Mouse (Mus musculus): Measurements from ENCODE around the gene Lgals9. TPM values are rescaled to one million over a fixed set of nuclear protein-coding genes. Genes with fewer than 3 reads are reported as not detected.

The Lgals9 gene
- polyA plus RNA-seq, 1 experiment from 2014 or later, result 52.9 TPM

DNA sequence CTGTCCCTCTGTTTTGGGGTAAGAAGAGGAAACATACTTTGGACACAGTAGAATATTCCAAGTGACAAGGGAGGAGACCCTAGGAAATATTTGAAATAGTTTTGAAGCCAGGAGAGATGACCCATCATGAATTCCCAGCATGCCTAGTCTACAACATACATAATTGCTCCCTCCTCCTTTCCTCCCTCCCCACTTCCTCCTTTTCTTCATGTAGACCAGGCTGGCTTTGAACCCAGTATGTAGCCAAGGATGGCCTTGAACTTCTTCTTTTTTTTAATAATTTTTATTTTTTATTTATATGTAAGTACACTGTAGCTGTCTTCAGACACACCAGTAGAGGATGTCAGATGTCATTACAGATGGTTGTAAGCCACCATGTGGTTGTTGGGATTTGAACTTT, 759 bp upstream of the Lgals9 start:
- Histone ChIP-seq H3K36me3 (ENCODE audit: control insufficient read depth, insufficient read depth, low read length) (no peaks in the 10 kb centered on the region), H3K4me3 (ENCODE audit: low read depth, low read length) (no peak overlapping the region), H3K27ac (ENCODE audit: low read depth) (no peak overlapping the region), H3K4me1 (replicated peaks; ENCODE audit: control insufficient read depth, insufficient read depth, low read length) (0 out of 2 replicates have a peak, but pooled peaks cover 8% of the 10 kb centered on the region), H3K27me3 (replicated peaks; ENCODE audit: control insufficient read depth, insufficient read depth, low read length) (no peaks in the 10 kb centered on the region), H3K9me3 (ENCODE audit: control insufficient read depth, low read length) (no peaks in the 10 kb centered on the region; the same call in 1 of the 2 replicates), H3K9ac (ENCODE audit: low read length) (no peak overlapping the region), H3K4me2 (ENCODE audit: low read length) (no peak overlapping the region)
- ATAC-seq (replicated peaks; ENCODE audit: low FRiP score, low TSS enrichment, low read depth), result no peak
- no peak for DNase-seq (ENCODE audit: low spot score)

DNA sequence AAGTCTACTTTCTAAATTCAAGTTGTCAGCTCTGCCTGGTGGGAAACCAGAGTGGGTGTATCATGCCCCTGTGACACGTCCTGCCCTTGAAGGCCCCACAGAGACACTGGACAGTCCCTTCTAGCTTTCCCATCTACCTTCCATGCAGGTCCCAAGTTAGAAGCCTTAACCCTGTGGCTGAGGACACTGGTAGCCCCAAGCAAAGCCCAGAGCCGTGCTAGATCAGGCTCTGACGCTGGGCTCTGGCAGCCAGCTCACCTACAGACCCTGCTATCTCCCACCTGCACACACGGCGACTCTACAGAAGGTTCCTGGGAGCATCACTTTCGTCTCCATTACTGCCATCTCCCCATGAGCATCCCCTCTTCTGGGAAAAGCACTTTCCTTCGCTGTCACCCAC, 1.2 kb downstream of the Lgals9 start:
- no peak overlapping the region for H3K27ac ChIP-seq (ENCODE audit: low read depth)
- no peak for ATAC-seq (replicated peaks; ENCODE audit: low FRiP score, low TSS enrichment, low read depth)
- peak overlapping the region; percentile 36 for H3K4me2 ChIP-seq (ENCODE audit: low read length)
- H3K9me3 ChIP-seq (ENCODE audit: control insufficient read depth, low read length), result no peaks in the 10 kb centered on the region
- WGBS, result 82% methylated on average over 7 of the region's 7 CpGs
- H3K27me3 ChIP-seq (replicated peaks; ENCODE audit: control insufficient read depth, insufficient read depth, low read length), result no peaks in the 10 kb centered on the region
- DNase-seq (ENCODE audit: low spot score), result no peak
- H3K36me3 ChIP-seq (ENCODE audit: control insufficient read depth, insufficient read depth, low read length), result no peaks in the 10 kb centered on the region
- no peak overlapping the region for H3K9ac ChIP-seq (ENCODE audit: low read length)
- H3K4me3 ChIP-seq (ENCODE audit: low read depth, low read length), result no peak overlapping the region
- 0 out of 2 replicates have a peak, but pooled peaks cover 8% of the 10 kb centered on the region for H3K4me1 ChIP-seq (replicated peaks; ENCODE audit: control insufficient read depth, insufficient read depth, low read length)

DNA sequence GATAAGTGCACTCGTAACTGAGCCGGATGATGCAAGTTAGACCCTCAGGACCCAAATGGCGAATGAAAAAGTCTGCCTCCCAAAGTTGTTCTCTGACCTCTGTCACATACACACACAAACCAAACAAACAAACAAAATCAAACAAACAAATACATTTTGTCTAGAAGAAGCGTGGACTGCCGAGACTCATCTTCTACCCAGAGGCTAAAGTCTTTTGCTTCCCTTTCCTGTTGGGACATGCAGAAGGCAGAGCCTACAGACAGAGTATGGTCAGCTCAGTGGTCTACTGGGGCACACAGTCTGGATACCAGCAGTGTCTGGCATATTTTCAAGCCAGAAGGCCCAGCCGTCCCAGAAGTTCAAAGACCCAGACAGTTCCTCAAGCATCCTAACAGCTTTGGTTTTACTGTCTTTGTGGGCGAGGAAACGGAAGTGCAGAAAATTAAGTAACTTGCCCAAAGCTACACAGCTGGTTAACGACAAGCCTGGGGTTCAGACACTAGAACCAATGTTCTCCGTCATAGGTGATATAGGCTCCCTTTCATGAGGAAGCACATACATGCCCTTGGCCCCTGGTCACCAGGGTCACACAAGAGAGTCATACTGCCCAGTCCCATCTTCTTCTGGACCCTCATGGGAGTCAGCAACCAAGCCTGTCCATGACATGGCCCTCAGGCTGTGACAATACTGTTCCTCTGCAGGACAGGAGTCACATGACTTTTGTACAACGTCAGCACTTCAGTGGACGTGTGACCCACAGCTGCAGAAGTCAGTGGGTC, 2.0 kb downstream of the Lgals9 start:
- Histone ChIP-seq H3K9ac (ENCODE audit: low read length) (no peak overlapping the region), H3K4me2 (ENCODE audit: low read length) (no peak overlapping the region), H3K4me3 (ENCODE audit: low read depth, low read length) (no peak overlapping the region), H3K9me3 (ENCODE audit: control insufficient read depth, low read length) (no peaks in the 10 kb centered on the region), H3K27ac (ENCODE audit: low read depth) (0 out of 2 replicates have a peak overlapping the region, but pooled peaks have one; percentile 11), H3K27me3 (replicated peaks; ENCODE audit: control insufficient read depth, insufficient read depth, low read length) (no peaks in the 10 kb centered on the region), H3K4me1 (replicated peaks; ENCODE audit: control insufficient read depth, insufficient read depth, low read length) (0 out of 2 replicates have a peak, but pooled peaks cover 8% of the 10 kb centered on the region), H3K36me3 (ENCODE audit: control insufficient read depth, insufficient read depth, low read length) (no peaks in the 10 kb centered on the region)
- 70% methylated on average over 12 of the region's 12 CpGs for WGBS
- no peak for ATAC-seq (replicated peaks; ENCODE audit: low FRiP score, low TSS enrichment, low read depth)
- no peak for DNase-seq (ENCODE audit: low spot score)

DNA sequence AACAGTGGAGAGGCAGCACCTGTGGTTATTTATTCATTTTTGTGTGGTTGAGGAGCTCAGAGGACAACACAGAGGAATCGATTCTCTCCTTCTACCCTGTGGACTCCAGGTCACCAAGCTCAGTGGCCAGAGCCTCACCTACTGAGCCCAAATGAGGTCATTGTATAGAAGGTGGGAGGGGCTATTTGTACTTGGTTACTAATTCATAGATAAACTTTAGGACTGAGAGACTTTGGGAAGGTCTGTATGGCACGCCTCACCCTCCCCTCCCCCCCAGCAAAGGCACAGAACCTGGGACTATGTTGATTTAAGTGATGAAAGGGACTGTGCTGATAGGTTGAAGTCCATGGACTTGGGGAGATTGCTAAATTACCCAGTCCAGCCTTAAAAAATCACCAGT, 2.7 kb downstream of the Lgals9 start:
- H3K9me3 ChIP-seq (ENCODE audit: control insufficient read depth, low read length), result no peaks in the 10 kb centered on the region
- no peak overlapping the region for H3K9ac ChIP-seq (ENCODE audit: low read length)
- no peaks in the 10 kb centered on the region for H3K27me3 ChIP-seq (replicated peaks; ENCODE audit: control insufficient read depth, insufficient read depth, low read length)
- H3K27ac ChIP-seq (ENCODE audit: low read depth), result peak overlapping the region; percentile 29; the same call in 1 of the 2 replicates
- 65% methylated on average over 2 of the region's 2 CpGs for WGBS
- no peaks in the 10 kb centered on the region for H3K36me3 ChIP-seq (ENCODE audit: control insufficient read depth, insufficient read depth, low read length)
- ATAC-seq (replicated peaks; ENCODE audit: low FRiP score, low TSS enrichment, low read depth), result peak; percentile 91
- no peak for DNase-seq (ENCODE audit: low spot score)
- no peak overlapping the region for H3K4me3 ChIP-seq (ENCODE audit: low read depth, low read length)
- H3K4me1 ChIP-seq (replicated peaks; ENCODE audit: control insufficient read depth, insufficient read depth, low read length), result 0 out of 2 replicates have a peak, but pooled peaks cover 8% of the 10 kb centered on the region
- H3K4me2 ChIP-seq (ENCODE audit: low read length), result no peak overlapping the region

DNA sequence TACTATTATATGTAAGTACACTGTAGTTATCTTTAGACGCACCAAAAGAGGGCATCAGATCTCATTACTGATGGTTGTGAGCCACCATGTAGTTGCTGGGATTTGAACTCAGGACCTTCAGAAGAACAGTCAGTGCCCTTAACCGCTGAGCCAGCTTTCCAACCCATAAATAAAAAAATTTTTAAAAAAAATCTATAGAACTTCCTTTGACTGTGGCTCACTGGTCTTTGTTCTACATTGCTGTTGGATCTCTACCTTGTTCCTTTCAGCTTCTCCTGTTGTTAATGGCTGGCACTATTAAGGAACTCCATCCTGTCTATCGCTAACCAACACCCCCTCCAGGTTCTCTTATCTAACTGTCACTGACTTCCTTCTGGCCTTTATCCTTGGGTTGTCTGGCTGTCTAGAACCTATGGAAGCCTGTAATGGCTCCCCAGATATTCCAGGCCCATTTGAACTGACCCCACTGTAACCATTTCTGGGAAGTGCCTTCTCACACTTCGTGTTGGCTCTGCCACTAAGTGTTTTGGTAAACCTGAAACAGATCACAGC, 4.6 kb downstream of the Lgals9 start:
- Histone ChIP-seq H3K4me3 (ENCODE audit: low read depth, low read length) (no peak overlapping the region), H3K27ac (ENCODE audit: low read depth) (no peak overlapping the region), H3K36me3 (ENCODE audit: control insufficient read depth, insufficient read depth, low read length) (no peaks in the 10 kb centered on the region), H3K9me3 (ENCODE audit: control insufficient read depth, low read length) (no peaks in the 10 kb centered on the region), H3K9ac (ENCODE audit: low read length) (no peak overlapping the region), H3K4me2 (ENCODE audit: low read length) (no peak overlapping the region), H3K27me3 (replicated peaks; ENCODE audit: control insufficient read depth, insufficient read depth, low read length) (no peaks in the 10 kb centered on the region), H3K4me1 (replicated peaks; ENCODE audit: control insufficient read depth, insufficient read depth, low read length) (0 out of 2 replicates have a peak, but pooled peaks cover 8% of the 10 kb centered on the region)
- DNase-seq (ENCODE audit: low spot score) (no peak), ATAC-seq (replicated peaks; ENCODE audit: low FRiP score, low TSS enrichment, low read depth) (no peak)
- WGBS, result 73% methylated on average over 4 of the region's 4 CpGs

DNA sequence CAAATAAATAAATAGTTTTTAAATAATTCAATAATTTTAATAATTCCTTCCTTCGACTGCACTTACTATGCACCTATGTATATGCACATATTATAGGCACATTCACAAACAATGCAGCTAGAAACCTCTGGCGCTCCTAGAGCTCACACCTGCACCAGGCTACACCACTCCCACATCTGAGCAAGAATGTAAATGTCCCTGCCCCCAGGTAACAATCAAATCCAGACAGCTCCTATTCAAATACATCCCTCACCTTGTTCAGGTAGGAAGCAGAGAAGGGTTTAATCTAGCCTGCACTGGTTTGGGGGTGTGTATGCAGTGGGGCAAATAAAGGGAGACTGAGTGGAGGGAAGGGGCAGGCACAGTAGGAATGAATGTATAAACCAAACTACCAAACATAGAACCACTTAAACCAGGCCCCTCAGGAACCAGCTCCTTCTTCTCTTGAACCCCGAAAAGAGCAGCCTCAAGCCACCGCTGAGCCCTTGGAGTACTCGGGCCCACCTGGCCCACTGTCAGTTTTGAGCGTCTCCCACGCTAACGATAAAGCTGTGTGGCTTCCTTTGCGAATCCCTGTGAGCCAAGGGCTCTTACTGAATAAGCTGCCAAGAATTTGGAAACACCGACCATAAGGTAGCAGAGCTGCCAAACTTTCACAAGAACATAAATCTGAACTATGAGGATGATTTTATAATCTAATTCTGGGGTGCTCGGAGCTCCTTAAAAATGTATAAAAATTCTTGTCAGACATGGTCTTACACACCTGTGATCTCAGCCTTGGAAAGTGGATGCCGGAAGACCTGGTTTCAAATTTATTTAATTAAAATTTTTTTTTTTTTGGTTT, 6.3 kb downstream of the Lgals9 start:
- peaks cover 1% of the 10 kb centered on the region; the same call in 1 of the 2 replicates for H3K4me1 ChIP-seq (replicated peaks; ENCODE audit: control insufficient read depth, insufficient read depth, low read length)
- no peaks in the 10 kb centered on the region for H3K9me3 ChIP-seq (ENCODE audit: control insufficient read depth, low read length)
- ATAC-seq (replicated peaks; ENCODE audit: low FRiP score, low TSS enrichment, low read depth), result no peak
- no peak overlapping the region for H3K27ac ChIP-seq (ENCODE audit: low read depth)
- no peak overlapping the region for H3K4me3 ChIP-seq (ENCODE audit: low read depth, low read length)
- H3K9ac ChIP-seq (ENCODE audit: low read length), result no peak overlapping the region
- no peak for DNase-seq (ENCODE audit: low spot score)
- H3K36me3 ChIP-seq (ENCODE audit: control insufficient read depth, insufficient read depth, low read length), result no peaks in the 10 kb centered on the region
- no peak overlapping the region for H3K4me2 ChIP-seq (ENCODE audit: low read length)
- WGBS, result 84% methylated on average over 12 of the region's 12 CpGs
- H3K27me3 ChIP-seq (replicated peaks; ENCODE audit: control insufficient read depth, insufficient read depth, low read length), result no peaks in the 10 kb centered on the region

DNA sequence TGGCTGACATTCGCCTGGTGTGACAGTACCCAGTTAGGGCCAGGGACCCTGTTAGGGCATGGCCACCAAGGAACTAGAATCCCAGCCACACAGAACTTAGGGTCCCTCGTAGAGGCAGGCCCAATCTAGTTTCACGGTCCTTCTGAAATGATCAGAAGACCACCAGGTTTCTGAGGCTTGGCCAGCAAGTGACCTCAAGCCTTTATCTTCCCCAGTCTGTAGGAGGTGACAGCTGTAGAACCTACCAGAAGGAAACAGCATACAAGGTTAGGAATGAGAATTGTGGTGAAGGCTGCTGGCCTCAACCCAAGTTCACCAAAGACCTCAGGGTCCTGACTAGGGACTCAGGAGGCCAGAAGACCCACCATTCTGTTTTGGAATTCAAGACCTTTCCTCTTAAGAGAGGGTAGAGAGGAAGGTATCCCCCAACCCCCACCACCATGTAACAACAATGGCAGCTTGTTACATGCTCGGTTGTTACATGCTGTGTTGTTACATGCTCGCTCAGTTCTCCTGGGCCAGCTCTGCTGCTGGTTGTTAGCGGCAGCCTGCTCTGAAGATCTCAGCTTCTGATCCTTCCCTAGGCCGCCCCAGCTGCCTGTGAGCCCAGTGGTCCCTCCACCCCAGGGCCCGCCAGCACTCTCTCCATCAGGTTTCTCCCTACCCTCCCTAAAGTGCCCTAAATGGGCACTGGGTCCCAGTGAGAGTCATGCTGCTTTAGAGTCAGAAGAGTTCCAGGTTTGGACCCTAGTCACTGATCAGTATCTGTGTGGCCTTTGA, 7.8 kb downstream of the Lgals9 start:
- H3K27ac ChIP-seq (ENCODE audit: low read depth), result no peak overlapping the region
- no peak overlapping the region for H3K9ac ChIP-seq (ENCODE audit: low read length)
- H3K9me3 ChIP-seq (ENCODE audit: control insufficient read depth, low read length), result no peaks in the 10 kb centered on the region
- H3K4me3 ChIP-seq (ENCODE audit: low read depth, low read length), result no peak overlapping the region
- H3K36me3 ChIP-seq (ENCODE audit: control insufficient read depth, insufficient read depth, low read length), result no peaks in the 10 kb centered on the region
- no peak for ATAC-seq (replicated peaks; ENCODE audit: low FRiP score, low TSS enrichment, low read depth)
- H3K4me1 ChIP-seq (replicated peaks; ENCODE audit: control insufficient read depth, insufficient read depth, low read length), result peaks cover 8% of the 10 kb centered on the region; the same call in 1 of the 2 replicates
- 79% methylated on average over 8 of the region's 8 CpGs for WGBS
- H3K4me2 ChIP-seq (ENCODE audit: low read length), result no peak overlapping the region
- H3K27me3 ChIP-seq (replicated peaks; ENCODE audit: control insufficient read depth, insufficient read depth, low read length), result no peaks in the 10 kb centered on the region
- DNase-seq (ENCODE audit: low spot score), result no peak

Data from intestine, embryonic 14.5 days (tissue).